Comparison of ENCODE assay signal across 25 mouse cellular contexts in genomic region chr12:116367346-116367745, GRCm38 (mm10).
"Had no signal": no experiment of that assay in that cellular context is flagged by ENCODE, and none has a peak within 500 bp of the region (broad histone marks: within the 10 kb centered on the region; RNA-seq: fewer than 3 reads in every experiment).

No protein-coding gene starts in this region.

- H3K4me1 ChIP-seq: embryonic facial prominence, embryonic 10.5 days; embryonic facial prominence, embryonic 12.5 days; embryonic facial prominence, embryonic 13.5 days; embryonic facial prominence, embryonic 15.5 days; forebrain, embryonic 10.5 days; forebrain, embryonic 12.5 days; forebrain, embryonic 13.5 days; forebrain, embryonic 15.5 days; heart, embryonic 10.5 days had no signal

- H3K27ac ChIP-seq: embryonic facial prominence, embryonic 10.5 days; embryonic facial prominence, embryonic 12.5 days; embryonic facial prominence, embryonic 13.5 days; embryonic facial prominence, embryonic 15.5 days; forebrain, embryonic 10.5 days; forebrain, embryonic 12.5 days; forebrain, embryonic 13.5 days; forebrain, embryonic 15.5 days; heart, adult 2 months; heart, embryonic 10.5 days had no signal

- H3K27me3 ChIP-seq: embryonic facial prominence, embryonic 12.5 days; embryonic facial prominence, embryonic 13.5 days; embryonic facial prominence, embryonic 15.5 days; forebrain, embryonic 12.5 days; forebrain, embryonic 13.5 days; forebrain, embryonic 15.5 days had no signal

- H3K4me3 ChIP-seq: embryonic facial prominence, embryonic 10.5 days; embryonic facial prominence, embryonic 12.5 days; embryonic facial prominence, embryonic 13.5 days; embryonic facial prominence, embryonic 15.5 days; erythroblast, embryonic 14.5 days; forebrain, embryonic 10.5 days; forebrain, embryonic 12.5 days; forebrain, embryonic 13.5 days; forebrain, embryonic 15.5 days; heart, adult 2 months; heart, embryonic 10.5 days had no signal

- H3K9ac ChIP-seq: embryonic facial prominence, embryonic 12.5 days; embryonic facial prominence, embryonic 13.5 days; embryonic facial prominence, embryonic 15.5 days; forebrain, embryonic 12.5 days; forebrain, embryonic 13.5 days; forebrain, embryonic 15.5 days; forebrain, postnatal 0 days had no signal

- DNase-seq: cerebellum, adult 9-10 months; cerebellum, adult 9-11 months; cerebellum, postnatal 10 days; cerebellum, postnatal 14 days; cerebellum, postnatal 25 days; cerebellum, postnatal 36 days; embryo, embryonic 11 days; forebrain, postnatal 0 days; gastrocnemius, postnatal 10 days; gastrocnemius, postnatal 14 days; gastrocnemius, postnatal 25 days; gastrocnemius, postnatal 36 days; heart, adult 11 months; heart, adult 18-20 months; heart, adult 2 months had no signal

- H3K9me3 ChIP-seq: embryonic facial prominence, embryonic 10.5 days; embryonic facial prominence, embryonic 12.5 days; embryonic facial prominence, embryonic 13.5 days; embryonic facial prominence, embryonic 15.5 days; forebrain, embryonic 10.5 days; forebrain, embryonic 12.5 days; forebrain, embryonic 13.5 days; forebrain, embryonic 15.5 days; heart, embryonic 10.5 days had no signal
